Mouse (Mus musculus): Measurements from ENCODE around the gene Caps2. TPM values are rescaled to one million over a fixed set of nuclear protein-coding genes. Genes with fewer than 3 reads are reported as not detected.

The Caps2 gene
- total RNA-seq, 1 experiment from 2014 or later = not detected

DNA sequence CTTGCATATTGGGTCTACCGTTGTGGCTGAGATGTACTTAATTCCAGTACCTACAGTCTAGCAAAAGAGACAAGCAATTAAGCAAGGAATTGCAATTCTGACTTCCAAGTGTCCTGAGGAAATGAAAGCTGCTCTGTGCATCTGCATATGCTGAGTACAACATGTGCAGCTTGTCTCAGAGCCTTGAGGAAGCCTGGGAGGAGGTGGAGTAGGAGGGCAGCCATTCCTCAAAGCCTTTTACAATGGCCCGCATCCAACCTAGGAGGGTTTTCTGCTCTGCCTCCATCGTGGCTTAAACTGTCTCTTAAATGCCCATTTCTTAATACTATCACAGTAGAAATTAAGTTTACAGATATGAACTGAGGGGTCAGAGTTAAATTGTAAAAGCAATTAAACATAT lies 100.0 kb downstream of the Caps2 start:
- no peak for ATAC-seq (replicated peaks in 1 of 2; ENCODE audit: insufficient read depth in 1 of 2, low FRiP score in 2 of 2, low TSS enrichment in 1 of 2, low read depth in 1 of 2, poor library complexity in 2 of 2, severe bottlenecking in 2 of 2)

Other genes with a start within 250 kb of the Caps2 start
- gene Krr1, start 191.0 kb upstream of the Caps2 start, total RNA-seq (2017) = 56.5 and 59.9 TPM in 2 replicates
- gene Glipr1, start 161.0 kb upstream of the Caps2 start, total RNA-seq (2017) = 334 and 380 TPM in 2 replicates
- gene Glipr1l1, start 103.4 kb upstream of the Caps2 start, total RNA-seq (2017) = not detected in 2 replicates
- not detected in 2 replicates for gene Glipr1l2, start 80.3 kb upstream of the Caps2 start, total RNA-seq (2017)
- gene Glipr1l3, start 3.3 kb upstream of the Caps2 start, total RNA-seq (2017) = not detected in 2 replicates
- gene Kcnc2, start 107.5 kb downstream of the Caps2 start, total RNA-seq (2017) = not detected in 2 replicates

Measured in hematopoietic stem cell, adult 5-6 weeks (primary cell).